Mouse (Mus musculus) cerebral cortex, adult 2 months (tissue): ENCODE measurements around the gene Kif18a.

Source experiments
- WGBS: fragments of 180-500 bp; shearing (Covaris S2); methylation state at CpG from one replicate; pipeline ENCODE4 v1.1.7; 2018; 5-methylcytosine and 5-hydroxymethylcytosine counted together

Kif18a gene

DNA sequence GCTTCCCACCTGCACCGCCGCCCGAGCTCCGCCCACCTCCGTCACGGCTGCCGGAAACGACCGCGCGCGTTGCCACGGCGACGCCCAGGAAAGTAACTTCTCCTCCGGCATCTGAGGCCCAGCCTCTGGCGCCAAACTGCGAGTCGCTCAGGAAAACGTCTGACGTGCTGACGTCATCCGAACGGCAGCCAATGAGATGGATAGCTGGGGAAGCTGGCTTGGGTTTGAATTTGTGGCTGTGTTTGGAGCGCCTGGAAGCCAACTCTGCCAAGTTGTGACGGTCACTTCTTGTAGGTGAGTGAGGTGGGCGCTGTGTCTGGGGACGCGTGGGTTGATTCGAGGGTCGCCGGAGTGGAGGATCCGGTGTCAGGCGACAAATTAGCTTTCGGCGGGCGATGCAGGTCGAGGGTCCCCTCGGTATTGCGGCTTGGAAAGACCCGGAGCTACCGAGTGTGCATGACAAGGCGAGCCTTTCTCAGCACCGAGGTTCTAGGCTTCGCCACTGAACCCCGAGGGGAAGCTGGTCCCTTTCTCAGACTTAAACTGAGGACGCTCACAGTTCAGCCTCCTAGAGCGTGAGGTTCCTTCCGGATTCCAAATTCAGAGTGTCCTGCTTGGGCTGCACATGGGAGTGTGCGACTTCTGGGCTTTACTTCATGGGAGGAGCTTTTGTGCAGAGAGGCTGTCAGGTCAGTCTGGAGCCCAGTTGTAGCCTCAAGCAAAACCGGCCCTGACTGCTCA, at the start of gene Kif18a, which contains the start of gene Mettl15:
Kif18a (plus strand) TSS at position 139 of the 741 bp plus-strand sequence.
Mettl15 (minus strand) TSS at position 149 of the 741 bp plus-strand sequence.
- WGBS = under 1% methylated on average over 51 of the region's 51 CpGs

- 89% methylated on average over 4 of the region's 4 CpGs for WGBS
These were observed 46.7 kb upstream of the Kif18a start for GRCm38 (mm10) chr2:109233876-109234275.

DNA sequence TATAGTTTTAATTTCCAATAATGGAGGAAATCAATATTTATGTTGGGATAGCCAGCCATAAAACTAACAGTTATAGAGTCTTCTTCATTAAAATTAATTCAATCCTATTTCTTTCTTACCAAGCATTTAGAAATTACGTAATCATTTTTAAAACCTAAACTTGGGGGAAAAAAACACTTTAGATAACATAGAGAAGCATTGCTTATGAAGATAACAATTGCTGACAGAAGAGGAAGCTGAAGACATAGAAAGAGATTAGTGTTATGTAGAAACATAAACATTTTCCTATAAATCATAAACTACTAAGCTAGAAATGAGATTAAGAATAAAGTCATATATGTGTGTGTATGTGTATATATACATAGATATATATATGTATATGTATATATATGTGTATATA, 44.8 kb upstream of the Kif18a start:
- WGBS = 96% methylated on average over 1 of the region's 1 CpGs

DNA sequence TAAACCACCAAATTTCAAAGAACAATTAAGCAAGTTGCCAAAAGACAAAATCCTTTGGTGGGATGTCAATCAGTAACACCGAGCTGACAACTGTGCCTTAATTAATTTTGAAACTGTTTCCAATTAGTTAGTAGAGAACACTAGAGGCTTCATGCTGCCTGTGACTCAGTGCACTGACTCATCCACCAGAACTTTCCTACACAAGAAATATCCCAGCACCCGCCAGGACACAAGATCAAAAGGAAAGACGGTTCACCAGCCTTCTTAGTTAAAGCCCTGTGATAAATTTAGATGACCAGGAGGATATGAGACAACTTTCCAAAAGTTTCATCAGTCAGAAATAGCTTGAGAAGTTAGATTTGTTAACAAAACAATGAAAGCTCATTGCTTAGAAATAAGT, 38.6 kb upstream of the Kif18a start:
- 46% methylated on average over 3 of the region's 3 CpGs for WGBS

DNA sequence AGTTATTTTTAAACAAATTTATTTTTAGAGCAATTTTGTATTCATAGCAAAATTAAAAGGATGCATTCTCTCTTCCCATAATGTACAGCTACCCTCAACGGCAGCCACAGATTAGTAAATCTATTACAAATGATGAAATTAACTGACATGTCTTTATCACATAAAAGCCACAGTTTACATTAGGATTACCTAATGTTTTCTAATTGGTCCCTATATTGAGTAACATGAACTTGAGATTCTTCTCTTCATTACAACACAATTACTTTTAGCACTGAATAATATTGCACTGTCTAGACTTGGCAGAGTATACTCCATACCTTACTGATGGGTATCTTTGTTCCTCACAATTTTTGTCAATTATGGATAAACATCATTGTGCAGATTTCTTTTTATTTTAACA, 17.8 kb upstream of the Kif18a start:
- 82% methylated on average over 1 of the region's 1 CpGs for WGBS

- WGBS = 89% methylated on average over 1 of the region's 1 CpGs
These were observed 7.4 kb upstream of the Kif18a start for GRCm38 (mm10) chr2:109273098-109273497.

- 5% methylated on average over 7 of the region's 7 CpGs for WGBS
These were observed 2.9 kb upstream of the Kif18a start for GRCm38 (mm10) chr2:109277593-109277992.

GRCm38 (mm10) chr2:109278036-109278435, 2.5 kb upstream of the Kif18a start:
- WGBS = 3% methylated on average over 16 of the region's 16 CpGs

- 3% methylated on average over 4 of the region's 4 CpGs for WGBS
These were observed 302 bp upstream of the Kif18a start for GRCm38 (mm10) chr2:109280272-109280599.

GRCm38 (mm10) chr2:109281341-109281690, 778 bp downstream of the Kif18a start:
- 3% methylated on average over 1 of the region's 1 CpGs for WGBS

- WGBS = 95% methylated on average over 3 of the region's 3 CpGs
These were observed 3.6 kb downstream of the Kif18a start for GRCm38 (mm10) chr2:109284121-109284520.

- 98% methylated on average over 6 of the region's 6 CpGs for WGBS
These were observed 8.8 kb downstream of the Kif18a start for GRCm38 (mm10) chr2:109289327-109289726.

DNA sequence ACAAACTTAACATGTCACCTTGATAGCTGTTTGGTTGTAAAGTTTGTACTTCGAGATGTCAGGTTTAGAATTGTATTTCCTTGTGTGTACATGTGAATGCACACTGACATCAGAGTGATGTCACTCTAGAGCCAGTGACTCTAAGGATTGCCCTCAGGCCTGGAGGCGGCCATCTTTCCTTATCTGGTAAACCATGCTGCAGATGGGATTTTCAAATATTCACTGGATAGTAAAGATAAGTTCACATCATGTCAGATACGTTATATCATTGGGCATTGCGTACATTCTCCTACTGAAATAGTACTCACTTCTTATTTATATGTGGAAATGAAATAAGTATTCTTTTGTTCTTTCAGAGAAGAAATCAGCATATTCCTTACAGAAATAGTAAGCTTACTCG, 15.7 kb downstream of the Kif18a start:
- 91% methylated on average over 5 of the region's 5 CpGs for WGBS

- WGBS = 98% methylated on average over 1 of the region's 1 CpGs
These were observed 17.6 kb downstream of the Kif18a start for GRCm38 (mm10) chr2:109298160-109298559.

- WGBS = 81% methylated on average over 3 of the region's 3 CpGs
These were observed 21.7 kb downstream of the Kif18a start for GRCm38 (mm10) chr2:109302234-109302633.

- 97% methylated on average over 5 of the region's 5 CpGs for WGBS
These were observed 30.8 kb downstream of the Kif18a start for GRCm38 (mm10) chr2:109311369-109311768.

DNA sequence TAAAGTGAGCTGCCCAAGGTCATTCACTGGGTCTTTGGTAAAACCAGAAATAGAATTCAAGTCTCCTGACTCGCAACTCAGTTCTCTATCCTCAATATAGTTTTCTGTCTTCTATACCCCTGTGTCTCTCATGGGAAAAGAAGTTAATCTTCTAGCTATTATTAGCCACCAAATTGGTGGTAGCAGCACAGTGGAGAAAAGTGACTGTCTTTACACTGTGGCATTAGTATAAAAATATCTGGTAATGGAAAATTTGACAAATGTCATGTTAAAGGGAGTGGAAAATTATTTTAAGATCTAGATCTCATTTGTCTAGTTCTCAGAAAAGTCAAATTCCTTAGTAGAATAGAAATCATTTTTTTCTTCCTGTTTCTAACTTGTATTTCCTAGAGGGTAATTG, 51.3 kb downstream of the Kif18a start:
- WGBS = 95% methylated on average over 1 of the region's 1 CpGs

GRCm38 (mm10) chr2:109334237-109334636, 53.7 kb downstream of the Kif18a start:
- 94% methylated on average over 5 of the region's 5 CpGs for WGBS

GRCm38 (mm10) chr2:109335765-109336164, 55.2 kb downstream of the Kif18a start:
- WGBS = 84% methylated on average over 1 of the region's 1 CpGs

DNA sequence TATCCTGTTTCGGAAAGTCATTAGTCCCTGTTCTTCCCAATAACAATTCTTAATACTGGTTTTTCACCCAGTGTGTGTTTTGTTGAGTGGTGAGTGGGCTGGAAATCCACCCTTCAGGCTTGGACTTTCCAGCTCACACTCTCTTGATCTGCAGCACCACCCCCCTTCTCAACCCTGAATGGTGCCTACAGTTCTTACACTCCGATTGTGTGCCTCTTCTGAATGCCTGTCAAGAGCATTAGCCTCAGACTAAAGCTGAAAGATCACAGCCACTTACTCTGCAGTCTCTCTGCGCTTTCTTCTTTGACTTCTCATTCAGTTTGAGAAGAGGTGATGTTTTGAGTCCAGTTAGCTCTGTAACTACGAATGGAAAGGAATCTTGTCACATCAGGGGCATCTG, 64.8 kb downstream of the Kif18a start:
- 80% methylated on average over 4 of the region's 4 CpGs for WGBS

- WGBS = 64% methylated on average over 4 of the region's 4 CpGs
These were observed 68.2 kb downstream of the Kif18a start for GRCm38 (mm10) chr2:109348742-109349141.

GRCm38 (mm10) chr2:109358456-109359141, 78.1 kb downstream of the Kif18a start:
- 77% methylated on average over 3 of the region's 3 CpGs for WGBS

DNA sequence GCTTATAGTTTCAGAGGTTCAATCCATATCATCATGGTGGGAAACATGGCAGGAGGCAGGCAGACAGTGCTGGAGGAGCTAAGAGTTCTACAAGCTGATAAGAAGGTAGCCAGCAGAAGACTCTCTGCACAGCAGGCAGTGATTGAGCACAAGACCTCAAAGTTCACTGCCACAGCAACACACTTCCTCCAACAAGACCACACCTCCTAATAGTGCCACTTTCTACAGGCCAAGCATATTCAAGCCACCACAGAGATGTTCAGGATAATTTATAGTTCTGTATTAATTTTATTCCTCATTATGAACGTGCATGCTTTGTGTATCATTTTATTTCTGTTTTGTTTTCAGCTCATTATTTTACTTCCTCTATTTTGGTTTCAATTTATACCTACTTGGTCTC, 85.4 kb downstream of the Kif18a start:
- WGBS = 64% methylated on average over 1 of the region's 1 CpGs
